Comparison of ENCODE assay signal across 30 mouse cellular contexts in the genomic region with DNA sequence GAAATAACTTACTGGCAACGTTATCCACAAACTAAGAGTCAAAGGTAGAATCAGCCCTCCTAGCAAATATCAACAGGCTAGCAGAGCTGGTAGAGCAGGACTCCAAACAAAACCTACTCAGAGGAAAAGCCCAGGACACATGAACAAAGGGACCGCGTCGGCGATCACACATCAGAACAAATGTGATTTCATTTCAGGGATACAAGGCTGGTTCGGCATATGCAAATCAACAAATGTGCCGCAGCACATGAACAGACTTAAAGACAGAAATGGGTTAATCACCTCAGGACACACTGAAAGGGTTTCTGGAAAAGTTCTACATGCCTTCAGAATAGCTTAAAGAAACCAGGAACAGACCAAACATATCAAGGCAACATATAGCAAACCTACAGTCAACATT.
"Had no signal": no experiment of that assay in that cellular context is flagged by ENCODE, and none has a peak within 500 bp of the region (broad histone marks: within the 10 kb centered on the region; RNA-seq: fewer than 3 reads in every experiment).

No protein-coding gene starts in this region.

- H3K4me2 ChIP-seq: limb, embryonic 12.5 days; limb, embryonic 13.5 days; limb, embryonic 15.5 days; liver, embryonic 11.5 days; liver, embryonic 12.5 days; liver, embryonic 13.5 days; liver, embryonic 15.5 days; lung, embryonic 14.5 days; lung, embryonic 15.5 days; midbrain, embryonic 11.5 days; midbrain, embryonic 12.5 days; midbrain, embryonic 13.5 days; midbrain, embryonic 15.5 days; neural tube, embryonic 12.5 days had no signal

- H3K9me3 ChIP-seq: limb, embryonic 10.5 days; limb, embryonic 12.5 days; limb, embryonic 13.5 days; limb, embryonic 15.5 days; liver, embryonic 12.5 days; liver, embryonic 13.5 days; liver, embryonic 15.5 days; lung, embryonic 15.5 days; megakaryocyte, embryonic 14.5 days; midbrain, embryonic 10.5 days; midbrain, embryonic 12.5 days; midbrain, embryonic 13.5 days; midbrain, embryonic 15.5 days; neural tube, embryonic 12.5 days had no signal

- H3K4me3 ChIP-seq: limb, embryonic 10.5 days; limb, embryonic 12.5 days; limb, embryonic 13.5 days; limb, embryonic 15.5 days; liver, embryonic 12.5 days; liver, embryonic 13.5 days; liver, embryonic 15.5 days; lung, embryonic 15.5 days; megakaryocyte, embryonic 14.5 days; midbrain, embryonic 10.5 days; midbrain, embryonic 12.5 days; midbrain, embryonic 13.5 days; midbrain, embryonic 15.5 days; myocyte; neural tube, embryonic 12.5 days had no signal

- H3K27me3 ChIP-seq: limb, embryonic 12.5 days; limb, embryonic 13.5 days; limb, embryonic 15.5 days; liver, embryonic 12.5 days; liver, embryonic 13.5 days; liver, embryonic 15.5 days; lung, embryonic 15.5 days; megakaryocyte, embryonic 14.5 days; midbrain, embryonic 12.5 days; midbrain, embryonic 13.5 days; midbrain, embryonic 15.5 days; neural tube, embryonic 12.5 days had no signal

- H3K4me1 ChIP-seq: limb, embryonic 10.5 days; limb, embryonic 12.5 days; limb, embryonic 15.5 days; midbrain, embryonic 10.5 days; midbrain, embryonic 12.5 days; midbrain, embryonic 13.5 days; midbrain, embryonic 15.5 days; neural tube, embryonic 12.5 days had no signal

- H3K36me3 ChIP-seq: limb, embryonic 10.5 days; lung, embryonic 15.5 days; midbrain, embryonic 15.5 days had no signal

- H3K27ac ChIP-seq: limb, embryonic 10.5 days; limb, embryonic 12.5 days; limb, embryonic 13.5 days; limb, embryonic 15.5 days; liver, embryonic 12.5 days; liver, embryonic 13.5 days; liver, embryonic 14.5 days; liver, embryonic 15.5 days; lung, embryonic 15.5 days; macrophage; midbrain, embryonic 10.5 days; midbrain, embryonic 12.5 days; midbrain, embryonic 13.5 days; midbrain, embryonic 15.5 days; neural tube, embryonic 12.5 days had no signal

- H3K9ac ChIP-seq: limb, embryonic 12.5 days; limb, embryonic 13.5 days; limb, embryonic 15.5 days; liver, embryonic 12.5 days; liver, embryonic 13.5 days; liver, embryonic 14.5 days; liver, embryonic 15.5 days; liver, postnatal 0 days; lung, embryonic 14.5 days; lung, embryonic 15.5 days; midbrain, embryonic 12.5 days; midbrain, embryonic 13.5 days; midbrain, embryonic 15.5 days; neural tube, embryonic 12.5 days had no signal

- DNase-seq: left cerebral cortex, postnatal 4 days; liver; liver, embryonic 13.5 days; liver, postnatal 0 days; lung, adult 18-20 months; lung, adult 2 months; lung, embryonic 14.5 days; lung, postnatal 10 days; lung, postnatal 14 days; lung, postnatal 36 days; lung, postnatal 4 days; midbrain, embryonic 14.5 days had no signal
